Mouse (Mus musculus) urinary bladder, postnatal 14 days (tissue): ENCODE results near the gene H2-Eb2.

Experiments
- DNase-seq: peaks from one replicate; pipeline ENCODE4 v3.0.0; 2021; ENCODE audit warnings: low spot score

Gene H2-Eb2

DNA sequence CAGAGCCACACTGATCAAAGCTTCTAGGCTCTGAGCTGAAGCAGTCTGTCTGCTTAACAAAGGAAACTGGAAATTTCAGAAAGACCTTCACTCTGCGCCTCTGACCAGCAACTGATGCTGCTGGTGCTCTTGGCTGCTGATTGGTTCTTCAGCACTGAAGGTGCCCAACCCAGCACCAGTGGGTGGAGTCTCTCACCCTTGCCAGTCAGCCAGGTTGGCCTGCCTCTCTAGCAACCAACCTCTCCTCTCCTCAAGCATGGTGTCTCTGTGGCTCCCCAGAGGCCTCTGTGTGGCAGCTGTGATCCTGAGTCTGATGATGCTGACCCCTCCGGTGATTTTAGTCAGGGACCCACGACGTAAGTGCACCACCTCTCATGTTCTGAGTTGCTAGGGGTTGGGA is at the start of gene H2-Eb2:
H2-Eb2 (plus strand) TSS at position 230 of the 400 bp plus-strand sequence.
- DNase-seq: no peak

DNA sequence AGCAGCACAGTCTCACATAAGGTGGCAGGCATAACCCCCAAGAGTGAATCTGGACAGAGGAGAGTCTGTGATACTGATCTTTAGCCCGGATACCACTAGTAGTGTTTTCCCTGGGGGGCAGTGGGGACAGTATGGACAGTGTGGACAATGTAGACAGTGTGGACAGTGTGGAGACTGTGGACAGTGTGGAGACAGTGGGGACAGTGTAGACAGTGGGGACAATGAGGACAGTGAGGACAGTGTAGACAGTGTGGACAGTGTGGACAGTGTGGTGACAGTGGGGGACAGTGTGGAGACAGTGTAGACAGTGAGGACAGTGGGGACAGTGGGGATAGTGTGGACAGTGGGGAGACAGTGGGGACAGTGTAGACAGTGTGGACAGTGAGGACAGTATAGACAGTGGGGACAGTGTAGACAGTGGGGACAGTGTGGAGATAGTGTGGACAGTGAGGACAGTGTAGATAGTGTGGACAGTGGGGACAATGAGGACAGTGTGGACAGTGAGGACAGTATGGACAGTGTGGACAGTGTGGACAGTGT is 44.9 kb upstream of the H2-Eb2 start:
- no peak for DNase-seq

DNA sequence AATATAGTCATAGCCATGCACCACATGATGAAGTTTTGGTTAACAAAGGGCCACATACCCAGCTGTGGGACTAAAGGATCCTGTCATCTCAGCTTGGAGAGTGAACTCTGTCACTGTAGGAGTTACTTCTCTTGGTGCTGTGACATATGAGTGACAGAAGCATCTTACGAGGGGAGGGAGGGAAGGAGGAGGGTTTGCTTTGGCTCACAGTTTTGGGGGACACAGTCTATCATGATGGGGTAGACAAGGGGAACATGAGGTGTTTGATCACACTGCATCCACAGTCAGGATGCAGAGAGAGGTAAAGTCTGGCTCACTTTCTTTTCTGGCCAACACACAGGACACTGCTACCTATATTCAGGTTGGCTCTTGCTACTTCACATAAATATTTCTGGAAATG is 43.6 kb upstream of the H2-Eb2 start:
- DNase-seq: no peak

DNA sequence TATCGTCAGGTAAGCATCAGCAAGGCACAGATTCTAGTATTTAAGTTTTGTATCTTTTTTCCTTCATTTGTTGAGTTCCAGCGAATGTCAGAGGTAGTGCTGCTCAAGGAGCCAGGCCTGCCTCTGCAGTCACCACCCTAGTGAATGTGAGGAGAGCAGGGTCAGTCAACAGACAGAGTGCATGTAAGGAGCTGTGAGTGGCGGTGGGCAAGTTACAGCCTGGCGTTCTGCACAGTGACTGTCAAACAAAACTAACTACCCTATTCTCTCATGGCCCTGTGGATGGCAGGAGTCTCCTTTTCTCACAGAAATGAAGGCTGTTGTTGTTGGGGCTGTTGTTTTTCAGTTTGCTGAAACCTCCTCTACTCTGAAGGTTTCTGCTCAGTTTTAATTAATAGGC is 40.1 kb upstream of the H2-Eb2 start:
- no peak for DNase-seq

DNA sequence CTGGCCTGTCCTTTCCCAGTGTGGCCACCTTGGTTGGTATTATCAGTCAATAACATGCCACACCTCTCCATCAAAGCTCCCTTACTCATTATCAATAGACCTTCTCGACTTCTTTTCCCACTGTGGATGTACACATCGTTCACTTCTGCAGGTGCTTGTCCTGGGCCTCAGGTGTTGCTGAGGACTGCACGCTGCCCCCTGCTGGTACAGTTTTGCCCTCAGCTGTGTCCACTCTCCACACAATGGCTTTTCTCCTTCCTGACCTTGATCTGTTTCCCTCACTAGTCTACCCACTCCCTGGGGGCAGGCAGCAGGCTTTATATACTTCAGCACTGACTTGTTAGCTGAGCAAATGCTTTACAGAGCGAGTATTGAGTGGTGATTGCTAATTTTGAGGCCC is 39.6 kb upstream of the H2-Eb2 start:
- DNase-seq: peak; percentile 25

DNA sequence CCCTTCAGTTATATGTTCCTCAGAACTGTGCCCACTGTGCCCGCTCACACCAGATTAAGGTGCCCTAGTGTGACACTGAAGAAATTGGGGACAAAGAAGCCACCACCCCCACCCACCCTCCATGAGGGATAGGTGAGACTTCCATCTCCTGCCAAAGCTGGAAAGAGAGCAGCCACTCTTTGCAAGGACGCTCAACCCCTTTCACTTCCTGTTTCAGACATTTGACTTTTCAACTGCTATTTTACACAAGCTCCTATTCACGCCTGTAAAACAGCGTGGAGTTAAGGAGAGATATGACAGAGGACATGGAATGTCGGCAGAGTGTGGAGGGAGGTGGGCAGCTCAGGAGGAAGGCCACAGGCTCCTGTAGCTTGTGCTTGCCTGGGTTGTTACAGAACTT is 39.0 kb upstream of the H2-Eb2 start:
- DNase-seq: no peak

DNA sequence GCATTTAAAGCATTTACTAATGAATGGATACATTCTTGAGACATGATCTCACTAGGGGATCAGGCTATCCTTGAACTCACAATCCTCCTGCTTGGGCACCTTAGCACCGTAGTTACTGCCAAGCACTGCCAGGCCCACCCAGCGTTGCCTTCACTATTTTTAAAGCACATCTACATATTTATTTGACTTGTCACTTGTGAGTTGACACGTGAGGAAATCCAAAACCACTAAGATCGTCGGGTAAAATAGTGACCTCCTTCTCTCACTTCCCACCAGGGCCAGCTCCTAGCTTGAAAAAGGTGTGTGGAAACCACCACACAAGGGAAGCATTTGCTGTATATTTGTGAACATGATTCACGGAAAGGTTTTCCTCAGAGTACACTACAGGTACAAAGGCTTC is 38.5 kb upstream of the H2-Eb2 start:
- no peak for DNase-seq

DNA sequence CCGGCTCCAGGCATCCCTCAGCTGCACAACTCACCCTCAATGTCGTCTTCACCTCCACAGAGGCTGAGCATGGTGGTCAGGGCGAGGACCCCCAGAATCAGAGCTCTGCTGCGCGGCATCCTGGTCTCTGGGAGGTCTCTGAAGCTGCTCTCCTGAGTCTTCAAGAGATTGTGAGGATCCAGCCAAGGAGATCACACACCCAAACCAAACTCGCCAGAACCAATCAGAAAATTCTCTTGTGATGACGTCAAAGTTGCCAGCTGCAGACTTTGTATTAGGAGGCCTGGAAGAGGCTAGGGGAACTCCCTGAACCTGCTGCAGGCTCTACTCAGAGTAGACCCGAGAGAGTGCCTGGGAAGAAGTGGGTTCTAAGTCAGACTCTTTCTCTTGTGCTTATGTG is 37.8 kb upstream of the H2-Eb2 start, which contains the start of gene H2-Aa:
H2-Aa (minus strand) TSS at position 176 of the 400 bp plus-strand sequence.
- DNase-seq: peak; percentile 77

DNA sequence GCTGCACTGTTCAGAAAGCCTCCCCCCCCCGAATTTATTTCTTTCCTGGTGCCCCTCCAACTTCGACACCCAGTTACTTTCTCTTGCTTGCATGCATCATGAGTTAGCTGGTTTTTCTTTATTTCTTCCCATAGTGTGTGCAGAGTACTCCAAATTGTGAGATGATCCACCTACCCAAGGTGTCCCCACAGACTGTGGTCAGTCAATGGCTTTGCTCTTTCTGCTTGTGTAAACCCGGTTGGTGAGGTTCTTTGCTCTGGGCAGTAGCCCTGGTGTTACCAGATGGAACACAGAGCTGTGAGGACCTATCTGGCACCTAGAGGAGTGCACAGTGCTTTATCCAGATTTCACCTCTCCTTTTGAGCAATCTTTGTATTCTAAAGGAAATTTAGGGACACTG is 37.3 kb upstream of the H2-Eb2 start:
- DNase-seq: no peak

DNA sequence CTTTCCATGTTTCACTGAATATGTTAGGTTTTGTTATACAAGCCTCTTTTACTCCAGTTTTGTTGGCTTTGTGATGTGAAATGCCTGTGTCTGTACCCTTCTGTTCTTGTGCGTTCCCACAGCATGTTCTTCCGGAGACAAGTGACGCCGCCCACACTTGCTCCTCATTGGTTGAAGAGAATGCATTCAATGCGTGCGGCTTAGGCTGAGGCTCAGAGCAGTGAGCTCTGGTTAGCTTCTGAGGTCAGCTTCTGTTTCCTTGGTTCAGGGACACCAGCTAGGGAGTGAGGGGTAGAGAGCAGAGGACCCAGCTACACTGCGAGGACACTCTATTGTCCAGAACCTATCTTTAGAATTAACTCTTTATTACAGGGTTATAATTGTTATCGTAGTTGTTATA is 33.9 kb upstream of the H2-Eb2 start:
- DNase-seq: peak; percentile 79

DNA sequence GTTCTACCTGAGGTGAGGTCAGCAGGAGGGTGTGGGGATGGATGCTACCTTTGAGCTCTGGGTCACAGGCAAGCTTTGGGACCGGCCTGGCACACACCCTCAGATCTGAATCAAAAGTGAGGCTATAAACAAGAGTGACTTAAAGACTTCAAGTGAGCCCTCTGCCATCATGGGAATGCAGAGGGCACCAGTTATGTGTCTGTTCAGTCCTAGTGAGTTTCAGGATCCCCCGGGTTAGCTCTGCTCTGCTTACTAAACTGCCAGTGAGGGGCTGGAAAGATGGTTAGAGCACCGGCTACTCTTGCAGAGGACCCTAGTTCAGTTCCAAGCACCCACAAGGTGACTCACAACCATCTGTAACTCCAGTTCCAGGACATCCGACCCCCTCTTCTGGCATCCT is 32.9 kb upstream of the H2-Eb2 start:
- DNase-seq: no peak

DNA sequence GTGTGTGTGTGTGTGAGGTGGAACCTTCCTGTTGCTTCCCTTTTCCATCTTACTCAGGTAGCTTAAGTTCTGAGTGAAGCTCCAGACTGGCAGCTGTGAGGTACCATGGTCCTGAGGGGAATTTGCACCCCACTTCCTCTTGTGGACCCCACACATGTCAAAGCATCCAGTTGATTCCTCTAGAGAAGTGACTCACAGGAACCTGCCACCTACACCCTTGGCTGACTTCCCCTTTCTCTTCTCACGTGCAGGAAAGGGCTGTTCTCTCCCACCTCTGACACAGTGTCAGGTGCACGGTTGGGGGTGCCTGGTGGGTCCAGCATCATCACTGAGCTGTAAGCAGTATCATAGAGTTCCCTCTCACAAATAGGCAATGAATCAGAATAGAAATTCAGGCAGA is 31.9 kb upstream of the H2-Eb2 start:
- DNase-seq: no peak

DNA sequence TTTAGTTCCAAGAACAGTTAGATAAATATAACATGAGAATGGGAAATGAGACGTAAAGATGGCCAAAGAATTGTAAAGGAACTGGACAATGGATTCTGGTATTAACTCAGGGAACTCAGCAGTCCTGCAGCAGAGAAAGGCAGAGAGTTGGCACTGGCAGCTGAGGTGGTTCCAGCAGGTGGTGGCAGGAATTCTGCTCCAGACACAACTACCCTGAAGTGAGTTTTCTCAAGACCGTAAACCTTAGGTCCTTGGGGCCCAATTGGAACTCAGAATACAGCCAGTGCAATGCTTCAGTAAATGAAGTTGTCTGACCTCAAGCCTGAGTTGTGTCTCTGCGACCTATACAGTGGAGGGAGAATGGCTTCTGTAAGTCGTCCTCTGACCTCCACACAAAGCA is 31.2 kb upstream of the H2-Eb2 start:
- DNase-seq: no peak

DNA sequence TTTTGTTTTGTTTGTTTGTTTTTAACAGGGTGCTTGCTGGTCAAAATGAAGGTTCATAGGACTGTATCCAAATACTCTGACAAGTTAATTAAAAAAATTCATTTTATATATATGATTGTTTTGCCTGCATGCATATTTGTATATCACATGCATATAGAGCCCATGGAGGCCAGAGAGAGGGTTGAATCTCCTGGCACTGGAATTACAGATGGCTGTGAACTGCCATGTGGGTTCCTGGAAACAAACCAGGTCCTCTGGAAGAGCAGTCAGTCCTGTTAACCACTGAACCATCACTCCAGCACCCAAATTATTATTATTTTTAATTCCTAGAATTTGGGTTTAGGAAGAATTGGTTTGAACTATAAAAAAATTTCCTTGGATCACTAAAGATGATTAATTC is 30.2 kb upstream of the H2-Eb2 start:
- no peak for DNase-seq

DNA sequence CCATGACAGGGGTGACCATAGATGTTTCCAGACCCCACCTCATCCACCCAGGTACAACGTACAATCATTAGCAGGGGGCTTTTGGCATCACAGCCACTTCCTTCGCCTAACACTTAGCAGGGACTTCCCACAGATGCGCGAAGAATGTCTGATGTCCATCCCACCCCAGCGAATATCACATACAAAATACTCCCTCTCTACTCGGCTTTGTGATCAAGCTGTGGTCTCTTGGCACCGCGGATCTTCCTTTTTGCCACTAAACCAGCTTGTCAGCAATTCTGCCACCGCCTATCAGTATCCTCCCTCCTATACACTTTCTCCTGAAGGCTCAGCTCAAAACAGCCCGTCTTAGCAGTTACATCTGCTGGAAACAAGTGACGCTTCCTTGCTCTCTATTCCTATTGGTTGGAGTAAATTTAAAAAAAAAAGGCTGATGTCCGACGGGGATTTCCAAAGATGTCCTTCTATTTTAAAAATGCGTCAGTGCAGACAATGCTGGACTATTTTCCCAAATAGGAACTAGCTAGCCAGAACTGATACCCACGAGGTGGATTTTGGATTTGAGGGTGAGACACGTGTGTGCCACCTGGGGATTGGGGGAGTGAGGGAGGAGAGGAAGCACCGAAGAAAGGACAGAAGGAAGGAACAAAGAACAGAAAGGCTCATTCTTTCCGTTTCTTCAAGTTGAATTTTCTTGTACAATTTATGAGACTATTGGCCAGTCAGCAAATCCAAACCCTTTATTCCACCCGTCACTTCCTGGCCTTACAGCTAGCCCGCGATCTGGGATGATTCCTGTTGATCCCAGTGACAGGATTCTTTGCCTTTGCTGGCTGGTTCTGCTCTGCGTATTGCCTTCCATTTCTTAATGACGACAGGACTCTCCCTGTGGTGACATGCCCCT is 29.3 kb upstream of the H2-Eb2 start:
- DNase-seq: no peak

DNA sequence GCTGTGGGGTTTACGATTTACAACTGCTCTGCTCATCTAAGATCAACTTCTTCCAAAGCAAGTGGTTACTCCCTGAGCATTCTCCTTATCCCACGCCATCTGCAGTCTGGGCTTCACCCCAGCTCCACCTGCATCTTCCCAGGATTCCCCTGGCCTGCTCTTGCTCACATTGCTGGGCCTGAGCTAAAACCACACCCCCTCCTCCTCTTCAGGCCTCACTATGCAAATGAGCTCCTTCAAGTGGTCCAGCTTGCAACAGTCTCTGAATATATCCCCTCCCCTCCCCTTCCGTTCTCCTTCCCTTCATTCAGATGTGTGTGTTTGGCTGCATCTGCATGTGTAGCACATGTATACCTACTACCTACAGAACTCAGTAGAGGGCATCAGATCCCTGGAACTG is 26.1 kb upstream of the H2-Eb2 start:
- DNase-seq: no peak

DNA sequence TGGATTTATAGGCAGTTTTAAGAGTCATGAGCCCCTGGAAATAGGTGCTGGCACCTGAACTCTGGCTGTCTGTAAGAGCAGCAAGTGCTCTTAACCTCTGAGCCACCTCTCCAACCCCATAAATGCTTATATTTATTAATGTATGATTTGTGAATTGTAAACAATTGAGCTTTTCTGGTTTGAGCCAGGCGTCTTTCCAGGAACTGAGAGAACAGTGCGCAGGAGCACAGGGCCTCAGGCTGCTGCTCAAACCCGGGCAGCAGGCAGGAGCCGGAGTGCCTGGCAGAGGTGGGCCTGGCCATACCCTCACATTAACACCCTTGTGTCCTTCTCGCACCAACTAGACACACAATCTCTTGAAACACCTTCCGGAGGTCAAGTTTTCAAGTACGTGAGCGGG is 25.4 kb upstream of the H2-Eb2 start:
- no peak for DNase-seq

DNA sequence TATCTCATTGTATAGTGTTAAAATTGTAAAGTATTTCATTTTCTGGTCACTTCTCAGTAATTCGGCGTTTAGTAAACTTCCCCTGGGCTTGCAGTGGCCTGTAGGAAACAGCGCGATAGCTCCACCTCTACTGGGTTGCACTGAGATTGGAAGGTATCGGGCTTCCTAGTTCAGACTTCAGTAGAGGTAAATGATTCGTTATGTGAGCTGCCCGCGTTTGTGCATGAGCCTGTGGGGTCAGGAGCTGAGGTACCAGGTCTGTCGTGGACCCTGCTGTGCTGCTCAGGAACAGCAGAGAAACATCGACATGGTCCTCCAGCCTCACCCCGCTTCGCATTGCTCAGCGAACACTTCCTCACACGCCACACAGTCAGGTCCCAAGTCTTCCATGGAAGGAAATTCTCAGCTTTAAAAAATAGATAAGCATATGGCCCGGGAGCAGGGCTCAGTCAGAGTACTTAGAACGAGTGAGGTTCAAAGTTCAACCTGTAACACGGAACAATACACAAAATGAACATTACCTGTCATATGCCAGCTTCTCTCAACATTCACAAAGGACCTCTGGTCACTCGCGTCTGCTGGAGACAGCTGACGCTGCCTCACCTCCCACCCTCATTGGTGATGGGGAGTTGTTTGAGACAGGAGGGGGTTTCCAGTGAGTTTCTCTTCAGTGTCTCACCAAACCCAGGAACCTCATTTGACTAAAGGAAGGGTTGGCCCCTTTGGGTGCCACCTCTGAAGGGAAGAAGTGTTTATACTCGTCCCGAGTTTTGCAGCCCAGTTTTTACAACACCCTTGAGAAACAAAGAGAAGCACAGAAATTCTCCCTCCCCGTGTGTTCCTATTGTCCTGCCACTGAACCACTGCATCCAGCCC is 24.5 kb upstream of the H2-Eb2 start:
- DNase-seq: no peak

DNA sequence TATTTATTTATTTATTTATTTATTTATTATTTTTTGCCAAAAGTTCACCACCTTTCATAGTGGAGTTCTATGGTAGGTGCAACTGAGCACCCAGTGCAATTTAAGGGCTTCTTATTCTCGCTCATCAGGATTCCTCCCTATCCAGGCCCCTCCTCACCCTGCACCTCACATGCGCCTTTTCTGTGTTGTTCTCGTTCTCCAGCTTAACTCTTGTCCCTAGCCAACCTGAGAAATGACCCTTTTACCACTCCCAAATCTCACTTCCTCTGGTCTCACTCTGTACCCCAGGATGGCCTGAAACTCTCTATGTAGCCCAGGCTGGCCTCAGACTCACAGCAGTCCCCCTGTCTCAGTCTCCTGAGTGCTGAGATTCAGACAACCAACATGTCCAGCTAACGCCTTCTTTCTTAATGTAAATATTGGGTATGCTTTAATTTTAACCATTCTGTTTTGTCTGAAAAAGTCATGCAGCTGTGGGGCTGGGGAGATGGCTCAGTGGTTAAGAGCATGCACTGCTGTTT is 23.7 kb upstream of the H2-Eb2 start:
- DNase-seq: no peak

DNA sequence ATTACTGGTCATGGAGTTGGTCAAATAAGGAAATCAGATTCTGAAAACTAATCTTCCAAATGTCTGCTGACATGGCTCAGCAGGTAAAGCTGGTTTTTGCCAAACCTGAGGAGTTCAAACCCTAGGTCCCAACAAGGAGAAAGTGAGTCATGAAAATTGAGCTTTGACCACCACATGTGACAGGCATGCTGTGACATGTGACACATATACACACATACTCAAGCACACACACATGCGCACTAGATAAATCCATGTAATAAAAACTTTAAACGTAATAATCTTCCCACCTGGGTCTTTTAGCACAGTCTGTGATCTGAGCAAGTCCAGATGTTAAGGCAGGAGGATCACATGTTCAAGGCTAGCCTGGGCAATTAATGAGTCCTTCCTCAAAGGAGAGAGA is 21.7 kb upstream of the H2-Eb2 start:
- no peak for DNase-seq

DNA sequence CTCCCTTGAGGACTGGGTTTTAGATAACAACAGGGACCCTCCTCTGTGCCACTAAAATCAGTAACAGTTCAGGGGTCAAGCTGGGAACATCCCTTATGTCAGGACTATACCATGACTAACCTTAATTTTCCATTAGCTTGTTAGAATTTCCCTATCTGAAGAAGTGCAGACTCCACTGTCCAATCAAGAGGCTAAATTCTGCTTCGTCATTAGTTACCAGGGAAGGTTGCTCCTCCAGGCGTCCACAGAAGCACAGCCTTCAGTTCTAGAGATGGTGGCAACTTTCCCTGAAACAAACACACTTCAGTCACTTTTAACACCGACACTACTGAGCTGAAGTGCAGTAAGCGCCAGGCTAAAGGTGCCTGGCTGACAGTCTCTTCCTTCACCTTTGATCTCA is 20.7 kb upstream of the H2-Eb2 start:
- DNase-seq: peak; percentile 65

DNA sequence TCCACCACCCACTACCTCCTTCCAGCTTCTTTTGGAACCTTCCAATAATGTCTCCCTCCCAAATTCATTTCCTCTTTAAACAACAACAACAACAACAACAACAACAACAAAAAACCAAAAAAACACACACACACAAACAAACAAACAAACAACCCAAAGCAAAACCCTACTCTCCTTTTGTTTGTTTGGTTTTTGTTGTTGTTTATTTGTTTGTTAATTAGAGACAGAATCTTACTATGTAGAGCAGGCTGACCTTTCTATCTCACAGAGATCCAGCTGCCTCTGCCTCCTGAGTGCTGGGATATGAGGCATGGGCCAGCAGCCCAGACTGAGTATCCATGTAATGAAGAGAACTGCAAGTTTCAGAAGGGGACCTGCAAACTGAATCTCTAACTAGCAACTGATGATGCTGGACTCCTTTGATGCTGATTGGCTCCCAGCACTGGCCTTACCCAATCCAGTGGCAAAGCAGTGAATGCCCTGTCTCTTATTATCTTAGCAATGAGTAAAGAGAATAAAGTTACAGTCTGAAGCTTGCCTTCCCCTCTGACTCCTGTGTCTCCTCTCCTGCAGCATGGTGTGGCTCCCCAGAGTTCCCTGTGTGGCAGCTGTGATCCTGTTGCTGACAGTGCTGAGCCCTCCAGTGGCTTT is 20.0 kb upstream of the H2-Eb2 start, which contains the start of gene H2-Eb1:
H2-Eb1 (plus strand) TSS at position 488 of the 651 bp plus-strand sequence.
- DNase-seq: peak; percentile 82
